In genomic region chr5:134393624-134394023, GRCm38 (mm10) we compare ENCODE assay signal across 9 mouse cellular contexts.
DNase-seq lines count a peak whose midpoint lies in the region; ATAC-seq and TF ChIP-seq lines count a peak whose summit lies in the region.
"Had no signal": no experiment of that assay in that cellular context is flagged by ENCODE, and none has a peak within 500 bp of the region (broad histone marks: within the 10 kb centered on the region; RNA-seq: fewer than 3 reads in every experiment).

No protein-coding gene starts in this region.

- no peak overlapping the region; the same call in 1 of the 2 replicates for H3K27ac ChIP-seq in stomach, embryonic 14.5 days (ENCODE audit: low read length)
- no peak overlapping the region for H3K27ac ChIP-seq in stomach, postnatal 0 days (replicated peaks)
- peak overlapping the region; percentile 92 for H3K27ac ChIP-seq in heart, embryonic 13.5 days (replicated peaks)
- peak overlapping the region; percentile 92 for H3K27ac ChIP-seq in limb, embryonic 12.5 days

- no peak overlapping the region for H3K4me2 ChIP-seq in stomach, embryonic 14.5 days (replicated peaks; ENCODE audit: low read depth, low read length)
- H3K4me2 ChIP-seq in stomach, postnatal 0 days (replicated peaks; ENCODE audit: low read depth), result no peak overlapping the region
- no peak overlapping the region for H3K4me2 ChIP-seq in heart, embryonic 13.5 days
- no peak overlapping the region for H3K4me2 ChIP-seq in limb, embryonic 12.5 days
- H3K4me2 ChIP-seq: midbrain, embryonic 11.5 days had no signal

- peak; percentile 54; the same call in 1 of the 2 replicates for ATAC-seq in stomach, embryonic 14.5 days (ENCODE audit: insufficient number of reproducible peaks, insufficient read depth, low FRiP score, low read depth)
- ATAC-seq in stomach, postnatal 0 days (ENCODE audit: low FRiP score, low TSS enrichment), result no peak
- ATAC-seq in heart, embryonic 13.5 days (ENCODE audit: extremely low read depth, insufficient number of reproducible peaks, low FRiP score, low TSS enrichment), result no peak
- ATAC-seq in limb, embryonic 12.5 days (ENCODE audit: insufficient number of reproducible peaks, insufficient read depth, low FRiP score, low TSS enrichment, low read depth), result no peak
- peak; percentile 78 for ATAC-seq in megakaryocyte-erythroid progenitor cell, adult 5-6 weeks (replicated peaks; ENCODE audit: low FRiP score, low TSS enrichment, poor library complexity, severe bottlenecking)
- no peak for ATAC-seq in erythroid progenitor cell, adult 5-6 weeks (replicated peaks; ENCODE audit: low FRiP score, poor library complexity, severe bottlenecking)

- intact Hi-C loops in left cerebral cortex, postnatal 4 days (cut with DNase I), result loop anchor here (10.0 kb wide), 1 partner anchor 191 kb away; the partner anchor contains the start of gene Rfc2

- no peak for DNase-seq in stomach, postnatal 0 days (ENCODE audit: low spot score)
- no peak for DNase-seq in adrenal gland, postnatal 4 days (ENCODE audit: low spot score in 2 of 2)
- DNase-seq in left cerebral cortex, postnatal 4 days, result no peak

- no peak for TF ChIP-seq EP300 in stomach, postnatal 0 days (optimal IDR thresholded peaks at IDR 0.05)

- no peaks in the 10 kb centered on the region for H3K9me3 ChIP-seq in stomach, embryonic 14.5 days (ENCODE audit: control insufficient read depth, low read depth, low read length)
- no peaks in the 10 kb centered on the region for H3K9me3 ChIP-seq in stomach, postnatal 0 days (ENCODE audit: control insufficient read depth, low read length)
- H3K9me3 ChIP-seq in heart, embryonic 13.5 days, result no peaks in the 10 kb centered on the region
- no peaks in the 10 kb centered on the region; the same call in 1 of the 2 replicates for H3K9me3 ChIP-seq in limb, embryonic 12.5 days

- peaks cover 83% of the 10 kb centered on the region for H3K36me3 ChIP-seq in stomach, embryonic 14.5 days (ENCODE audit: control insufficient read depth, insufficient read depth, low read length)
- peaks cover 30% of the 10 kb centered on the region for H3K36me3 ChIP-seq in stomach, postnatal 0 days (ENCODE audit: control insufficient read depth, insufficient read depth, low read length)
- peaks cover 95% of the 10 kb centered on the region for H3K36me3 ChIP-seq in heart, embryonic 13.5 days
- peaks cover 38% of the 10 kb centered on the region for H3K36me3 ChIP-seq in limb, embryonic 12.5 days

- H3K4me1 ChIP-seq in stomach, embryonic 14.5 days (ENCODE audit: control insufficient read depth, insufficient read depth, low read length), result no peaks in the 10 kb centered on the region
- no peaks in the 10 kb centered on the region for H3K4me1 ChIP-seq in stomach, postnatal 0 days (replicated peaks; ENCODE audit: control insufficient read depth, insufficient read depth)
- H3K4me1 ChIP-seq in heart, embryonic 13.5 days, result peaks cover 50% of the 10 kb centered on the region
- peaks cover 19% of the 10 kb centered on the region for H3K4me1 ChIP-seq in limb, embryonic 12.5 days (replicated peaks)

- TF ChIP-seq CTCF in stomach, postnatal 0 days (IDR thresholded peaks at IDR 0.05; ENCODE audit: low read depth), result no peak

- no peak overlapping the region for H3K4me3 ChIP-seq in stomach, embryonic 14.5 days (ENCODE audit: low read depth, low read length)
- H3K4me3 ChIP-seq in stomach, postnatal 0 days (ENCODE audit: low read depth, low read length), result no peak overlapping the region
- no peak overlapping the region for H3K4me3 ChIP-seq in heart, embryonic 13.5 days
- no peak overlapping the region for H3K4me3 ChIP-seq in limb, embryonic 12.5 days (replicated peaks)

- H3K9ac ChIP-seq in stomach, embryonic 14.5 days (replicated peaks; ENCODE audit: low read depth, low read length), result no peak overlapping the region
- no peak overlapping the region for H3K9ac ChIP-seq in stomach, postnatal 0 days (ENCODE audit: low read length)
- no peak overlapping the region for H3K9ac ChIP-seq in heart, embryonic 13.5 days
- no peak overlapping the region for H3K9ac ChIP-seq in limb, embryonic 12.5 days (replicated peaks)

- 59% methylated on average over 6 of the region's 6 CpGs for whole genome bisulfite sequencing in stomach, embryonic 14.5 days
- WGBS in stomach, postnatal 0 days, result 63% methylated on average over 6 of the region's 6 CpGs
- 59% methylated on average over 6 of the region's 6 CpGs for WGBS in heart, embryonic 13.5 days
- 71% methylated on average over 6 of the region's 6 CpGs for WGBS in limb, embryonic 12.5 days

- H3K27me3 ChIP-seq in stomach, embryonic 14.5 days (ENCODE audit: control insufficient read depth, insufficient read depth, low read length), result no peaks in the 10 kb centered on the region
- H3K27me3 ChIP-seq in stomach, postnatal 0 days (ENCODE audit: control insufficient read depth, insufficient read depth, low read length), result no peaks in the 10 kb centered on the region
- no peaks in the 10 kb centered on the region for H3K27me3 ChIP-seq in heart, embryonic 13.5 days (replicated peaks)
- H3K27me3 ChIP-seq in limb, embryonic 12.5 days, result no peaks in the 10 kb centered on the region

Comparison
In these comparisons a context has a peak if more than half of its experiments do, and no peak if none do; other contexts are left out.
1. ATAC-seq: peak in stomach, embryonic 14.5 days (single experiment) and megakaryocyte-erythroid progenitor cell, adult 5-6 weeks (single experiment); none in stomach, postnatal 0 days (single experiment), heart, embryonic 13.5 days (single experiment), limb, embryonic 12.5 days (single experiment) and erythroid progenitor cell, adult 5-6 weeks (single experiment).
2. H3K27ac ChIP-seq: peak in heart, embryonic 13.5 days (single experiment) and limb, embryonic 12.5 days (single experiment); none in stomach, embryonic 14.5 days (single experiment) and stomach, postnatal 0 days (single experiment).